Mouse (Mus musculus) kidney, postnatal 10 days (tissue): Measurements from ENCODE around the gene Ifi27.
"Not testable (repeated sequence)": the region's sequence is repeated elsewhere in the genome, so short reads cannot be mapped to it uniquely, and the experiment has no call there.

Source experiments
- DNase-seq: peaks from one replicate; pipeline ENCODE4 v3.0.0; 2021; ENCODE audit warnings: mixed read lengths

Gene Ifi27

GRCm38 (mm10) chr12:103456727-103457126 lies 22.7 kb downstream of the Ifi27 start:
- not testable (repeated sequence) for DNase-seq

- no peak for DNase-seq
These were observed 23.1 kb downstream of the Ifi27 start, which contains the start of gene Ifi27l2b for GRCm38 (mm10) chr12:103457140-103457539. Gene Ifi27l2b (minus strand): TSS chr12:103457223.

GRCm38 (mm10) chr12:103474481-103474880 lies 40.5 kb downstream of the Ifi27 start:
- DNase-seq, result no peak

- DNase-seq, result no peak
These were observed 42.9 kb downstream of the Ifi27 start for GRCm38 (mm10) chr12:103476779-103477389.

GRCm38 (mm10) chr12:103477461-103478015 lies 43.5 kb downstream of the Ifi27 start:
- DNase-seq, result no peak

GRCm38 (mm10) chr12:103481671-103482070 lies 47.7 kb downstream of the Ifi27 start:
- DNase-seq, result peak; percentile 2

- no peak for DNase-seq
These were observed 48.8 kb downstream of the Ifi27 start for GRCm38 (mm10) chr12:103482781-103483180.

- DNase-seq, result not testable (repeated sequence)
These were observed 50.4 kb downstream of the Ifi27 start for GRCm38 (mm10) chr12:103484200-103484972.

GRCm38 (mm10) chr12:103486726-103487125 lies 52.7 kb downstream of the Ifi27 start:
- DNase-seq, result no peak

GRCm38 (mm10) chr12:103487276-103487675 lies 53.3 kb downstream of the Ifi27 start:
- no peak for DNase-seq

GRCm38 (mm10) chr12:103487750-103488149 lies 53.7 kb downstream of the Ifi27 start:
- DNase-seq, result no peak
